Mouse (Mus musculus) lung, postnatal 25 days (tissue): ENCODE data around the gene Gatb.
"Not testable (repeated sequence)": the region's sequence is repeated elsewhere in the genome, so short reads cannot be mapped to it uniquely, and the experiment has no call there.

Source experiments
- DNase-seq: peaks from one replicate; pipeline ENCODE4 v3.0.0; 2022; ENCODE audit warnings: low spot score

Gatb gene

DNA sequence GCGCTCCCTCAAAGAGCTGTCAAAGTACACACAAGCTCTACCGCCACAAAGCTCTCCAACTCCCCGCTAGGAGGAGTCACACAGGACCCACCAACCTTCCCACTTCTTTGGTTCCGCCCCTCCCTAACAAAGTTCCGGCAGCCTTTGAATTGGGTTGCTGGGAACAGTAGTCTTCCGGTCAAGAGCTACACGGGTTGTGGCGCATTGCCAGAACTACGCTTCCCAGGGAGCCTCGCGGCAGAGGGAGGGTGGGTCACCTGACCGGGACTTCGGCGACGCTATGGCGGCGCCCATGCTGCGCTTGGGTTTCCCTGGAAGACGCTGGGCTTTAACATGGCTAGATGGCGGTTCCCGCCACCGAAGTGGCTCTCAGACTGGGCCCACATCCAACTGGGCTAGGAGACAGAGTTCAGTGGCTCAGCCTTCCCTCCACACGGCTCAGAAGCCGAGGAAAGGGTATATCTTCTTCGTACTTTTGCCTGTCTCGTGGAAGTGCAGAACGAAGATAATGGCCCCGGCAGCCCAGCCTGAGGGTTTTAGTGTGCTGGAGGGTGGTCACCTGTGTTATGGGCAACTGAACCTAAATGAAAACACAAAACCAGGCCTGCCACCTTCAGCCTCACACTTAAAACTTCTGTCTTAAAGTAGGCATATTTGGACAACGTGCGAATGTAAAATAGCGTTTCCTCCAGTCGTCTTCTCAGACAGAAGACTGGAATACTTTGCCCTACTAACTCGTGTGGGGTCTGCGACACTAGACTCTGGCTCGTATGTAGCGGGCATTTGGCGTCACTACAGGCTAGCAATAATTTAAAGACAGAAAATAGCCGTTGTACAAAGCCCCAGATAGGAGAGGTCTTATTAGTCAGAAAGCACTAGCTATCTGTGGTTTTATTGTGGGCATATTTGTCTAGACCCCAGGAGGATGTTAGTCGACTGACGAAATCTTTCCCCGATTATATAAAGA is at the start of gene Gatb:
TSS of gene Gatb (plus strand) at position 256 of the 967 bp plus-strand sequence.
- DNase-seq = peak; percentile 99

DNA sequence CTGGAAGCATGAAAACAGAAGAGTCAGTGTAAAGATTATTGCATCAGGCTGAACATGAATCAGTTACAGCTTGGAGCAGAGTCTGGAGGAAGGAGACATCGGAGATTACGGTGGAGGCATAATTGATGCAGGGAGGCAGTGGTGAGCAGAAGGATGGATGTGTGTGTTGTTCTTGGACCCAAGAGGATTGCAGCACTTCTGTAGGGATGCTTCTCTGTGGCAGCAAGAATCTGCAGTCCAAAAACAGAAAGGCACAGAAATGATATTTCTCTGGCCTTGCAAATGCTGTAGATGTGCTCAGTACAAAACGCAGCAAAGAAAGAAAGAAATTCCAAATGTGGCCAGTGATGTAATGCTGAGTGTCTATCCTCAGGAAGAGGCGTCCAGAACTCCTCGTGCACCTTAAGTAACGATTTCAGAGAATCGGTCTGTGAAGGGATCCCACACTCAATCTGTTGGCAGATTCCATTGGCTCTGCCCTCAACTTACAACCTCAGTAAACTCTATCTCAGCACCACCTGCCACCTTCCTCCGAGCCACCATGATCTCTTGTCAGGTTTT is 43.2 kb upstream of the Gatb start:
- no peak for DNase-seq

DNA sequence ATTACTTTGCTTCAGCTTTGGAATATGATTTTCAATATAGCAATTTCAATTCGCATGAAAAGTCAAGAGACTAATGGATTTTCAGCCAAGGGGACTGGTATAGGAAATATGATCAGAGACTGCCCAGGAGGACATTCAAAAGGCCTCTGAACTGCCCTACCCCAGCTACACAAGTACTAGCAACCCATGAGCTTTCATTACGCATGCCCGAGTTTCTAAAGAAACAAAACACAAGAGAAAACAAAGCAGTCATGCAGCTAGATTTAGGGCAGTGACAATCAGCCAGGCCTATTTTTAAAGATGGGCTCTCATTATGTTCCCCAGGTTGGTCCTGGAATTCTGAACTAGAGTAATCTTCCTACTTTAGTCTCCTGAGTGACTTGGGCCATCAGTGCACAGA is 41.5 kb upstream of the Gatb start:
- DNase-seq = no peak

DNA sequence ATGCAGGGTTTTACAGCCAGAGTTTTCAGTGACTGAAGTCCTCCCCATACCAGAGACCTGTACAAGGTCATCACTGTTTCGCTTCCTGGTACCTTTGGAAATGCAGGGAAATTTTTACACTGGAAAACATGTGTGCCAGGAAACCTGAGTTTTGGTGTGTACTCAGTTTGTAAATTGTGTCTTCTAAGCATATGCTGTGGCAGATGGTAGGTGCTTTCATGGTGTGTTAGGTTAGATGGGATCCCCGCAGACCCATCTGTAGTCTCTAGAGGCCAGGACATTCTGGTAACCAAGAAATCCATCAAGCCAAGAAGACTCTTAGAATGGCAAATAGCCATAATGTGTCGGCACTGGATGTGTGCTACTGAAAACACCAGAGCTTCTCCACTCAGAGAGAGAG is 38.9 kb upstream of the Gatb start:
- DNase-seq = no peak

DNA sequence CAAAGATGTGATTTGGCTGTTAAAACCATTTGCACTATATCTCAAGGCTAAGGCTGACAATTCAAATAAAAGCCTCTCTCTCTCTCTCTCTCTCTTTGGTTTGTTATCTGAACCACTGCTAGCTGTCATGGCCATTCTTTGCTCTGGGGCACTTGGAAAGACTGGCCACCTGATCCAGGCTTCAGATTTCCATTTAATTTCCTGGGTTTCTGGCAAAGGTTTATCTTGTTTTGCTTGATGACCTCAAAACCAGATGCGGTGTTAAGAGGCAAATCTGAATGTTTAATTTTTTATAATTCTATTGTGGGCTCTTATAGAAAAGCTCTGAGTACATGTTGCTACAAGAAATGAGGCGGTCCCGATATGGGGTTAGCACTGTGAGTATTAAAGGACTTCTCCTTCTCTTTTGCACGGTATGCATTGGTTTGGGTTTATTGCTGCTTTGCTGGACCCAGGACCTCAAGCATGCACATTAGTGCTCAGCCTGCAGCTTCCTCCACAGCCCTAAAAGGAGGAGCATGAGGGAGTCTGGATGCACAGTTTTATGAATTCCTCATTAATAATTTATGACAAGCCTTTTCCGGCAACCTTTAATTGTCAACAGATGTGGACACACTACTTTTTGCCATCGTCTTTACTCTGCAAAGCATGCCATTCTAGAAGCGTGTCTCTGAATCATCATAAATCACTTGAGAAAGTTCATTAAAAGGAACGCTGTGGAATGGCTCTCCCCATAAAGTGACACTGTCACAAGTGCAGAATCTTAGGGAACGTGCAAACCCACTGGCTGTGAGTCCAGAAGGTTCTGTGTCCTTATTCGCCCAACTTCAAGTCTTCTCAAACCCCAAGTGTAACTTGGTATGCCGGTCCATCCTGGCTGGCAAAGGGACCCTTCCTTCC is 38.0 kb upstream of the Gatb start:
- DNase-seq = no peak

DNA sequence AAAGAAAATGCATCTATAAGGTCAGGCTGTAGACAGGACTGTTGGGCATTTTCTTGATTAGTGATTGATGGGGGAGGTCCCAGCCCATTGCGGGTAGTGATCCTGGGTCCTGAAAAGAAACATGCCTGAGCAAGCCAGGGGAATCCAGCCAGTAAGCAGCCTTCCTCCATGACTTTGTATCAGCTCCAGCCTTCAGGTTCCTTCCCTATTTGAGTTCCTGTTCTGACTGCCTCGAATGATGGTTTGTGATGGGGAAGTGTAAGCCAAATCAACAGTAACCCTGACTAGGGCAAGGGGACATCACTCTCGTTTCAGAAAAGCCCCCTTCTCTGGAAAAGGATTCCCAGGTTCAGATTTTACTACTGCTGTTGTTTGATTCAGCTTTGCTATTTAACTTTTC is 31.2 kb upstream of the Gatb start:
- DNase-seq = no peak

DNA sequence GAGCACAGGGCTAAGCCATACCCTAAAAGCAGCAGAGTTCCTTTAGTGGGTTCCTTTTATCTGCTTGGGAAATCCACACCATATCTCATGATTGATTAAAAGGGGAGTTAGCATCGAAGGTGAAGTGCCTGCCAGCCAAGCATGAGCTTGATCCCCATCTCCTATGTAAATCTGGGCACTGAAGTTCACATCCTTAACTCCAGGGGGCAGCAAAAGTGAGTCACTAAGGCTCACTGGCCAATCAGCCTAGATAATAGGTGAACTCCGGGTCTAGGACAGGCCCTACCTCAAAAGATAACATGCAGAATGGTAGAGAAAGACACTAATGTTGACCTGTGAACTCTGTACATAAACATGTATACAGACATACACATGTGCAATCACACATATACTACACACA is 30.3 kb upstream of the Gatb start:
- DNase-seq = peak; percentile 6

DNA sequence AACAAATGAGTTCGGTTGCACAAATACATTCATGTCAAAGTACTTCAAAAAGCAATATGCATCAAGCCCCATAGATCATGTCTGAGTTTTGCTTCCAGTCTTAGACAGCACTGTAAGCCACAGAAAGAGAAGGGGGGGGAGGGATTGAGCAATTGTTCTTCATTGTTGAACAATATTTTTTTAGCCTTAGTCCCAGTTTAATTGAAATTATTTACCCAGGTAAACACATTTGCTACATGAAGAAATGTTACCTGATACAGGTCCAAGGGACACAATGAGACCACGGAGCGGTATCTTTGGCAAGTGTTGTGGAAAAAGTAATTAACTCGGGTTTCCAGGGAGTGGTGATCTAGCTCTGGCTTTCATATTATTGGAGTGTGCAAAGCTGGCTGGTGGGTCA is 23.6 kb upstream of the Gatb start:
- peak; percentile 3 for DNase-seq

DNA sequence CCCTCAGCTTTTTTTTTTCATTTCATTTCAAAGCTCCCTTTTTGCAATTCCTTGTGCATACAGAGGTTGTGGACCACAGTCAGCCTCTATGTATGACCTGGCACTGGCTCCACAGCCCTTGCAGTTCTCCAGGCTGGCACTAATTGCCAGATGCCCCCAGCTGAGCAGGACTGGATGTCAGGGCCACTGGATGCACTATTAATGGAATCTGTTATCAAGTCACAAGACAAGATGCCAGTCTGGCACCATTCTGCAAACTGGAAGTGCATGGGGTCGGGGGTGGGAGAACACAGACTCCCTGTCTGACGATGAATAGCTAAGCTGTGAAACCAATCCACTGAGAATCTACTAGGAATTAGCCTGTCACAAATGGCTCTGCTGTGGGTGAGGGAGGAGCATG is 22.6 kb upstream of the Gatb start:
- DNase-seq = no peak

DNA sequence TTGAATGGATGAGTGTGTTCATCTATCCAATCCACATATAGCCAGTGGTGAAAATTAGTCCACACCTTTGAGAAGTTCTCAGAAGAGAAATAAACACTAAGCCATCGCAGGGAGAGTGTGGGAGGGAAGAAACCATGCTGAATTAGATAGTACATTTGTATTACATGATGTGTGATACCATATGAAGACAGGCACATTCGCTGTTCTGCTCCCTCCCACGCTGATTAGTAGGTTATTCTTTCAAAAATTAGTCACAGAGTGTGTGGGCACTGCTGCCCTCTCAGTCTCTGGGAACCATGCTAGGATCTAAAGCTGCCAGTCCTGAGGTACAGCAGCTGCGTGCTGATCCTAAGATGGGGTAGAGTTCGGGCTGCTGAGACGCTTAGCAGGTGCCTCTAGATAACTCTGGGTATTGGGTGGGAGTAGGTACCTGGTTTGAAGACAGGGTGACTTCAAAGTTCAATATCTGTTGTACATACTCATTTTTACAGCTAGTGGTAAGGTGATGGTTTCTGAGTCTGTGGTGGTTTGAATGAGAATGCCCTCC is 20.1 kb upstream of the Gatb start:
- DNase-seq = no peak

DNA sequence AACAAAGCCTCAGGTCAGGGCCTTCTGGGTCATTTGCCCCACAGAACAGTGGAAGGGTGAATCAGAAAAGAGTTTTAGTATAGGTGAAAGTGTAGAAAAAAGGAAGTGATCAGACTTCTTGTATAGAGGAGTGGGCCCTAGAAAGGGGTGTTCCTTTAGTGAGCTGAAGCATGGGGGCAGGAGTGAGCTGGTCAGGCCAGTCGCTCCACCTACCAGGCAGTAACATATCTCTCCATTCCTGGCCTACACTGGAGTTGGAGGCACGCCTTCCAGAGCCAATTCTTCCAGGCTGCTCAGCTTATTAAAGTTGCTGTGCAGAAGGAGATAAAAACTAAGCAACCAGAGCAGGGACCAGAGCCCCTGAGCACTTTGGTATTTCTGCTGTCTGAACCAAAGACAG is 9.3 kb upstream of the Gatb start:
- DNase-seq = no peak

DNA sequence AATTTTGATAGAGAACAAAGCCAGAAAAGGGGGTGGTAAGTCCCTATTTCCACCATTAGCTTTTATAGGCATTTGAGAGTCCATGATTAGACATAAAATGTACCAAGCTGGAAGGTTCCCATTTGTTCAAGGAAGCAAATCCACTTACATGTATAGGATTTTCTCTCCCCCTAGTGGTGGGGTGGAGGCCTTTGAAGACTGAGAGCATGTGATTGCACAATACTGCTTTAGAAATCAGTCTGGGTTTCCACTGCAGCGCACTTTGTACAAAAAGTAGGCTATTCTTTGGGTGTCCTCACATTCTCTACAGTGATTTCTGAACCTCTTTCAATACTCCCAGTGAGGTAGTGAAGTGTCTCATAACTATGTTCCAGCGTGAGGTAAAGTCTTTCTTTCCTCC is 2.6 kb upstream of the Gatb start:
- peak; percentile 80 for DNase-seq

DNA sequence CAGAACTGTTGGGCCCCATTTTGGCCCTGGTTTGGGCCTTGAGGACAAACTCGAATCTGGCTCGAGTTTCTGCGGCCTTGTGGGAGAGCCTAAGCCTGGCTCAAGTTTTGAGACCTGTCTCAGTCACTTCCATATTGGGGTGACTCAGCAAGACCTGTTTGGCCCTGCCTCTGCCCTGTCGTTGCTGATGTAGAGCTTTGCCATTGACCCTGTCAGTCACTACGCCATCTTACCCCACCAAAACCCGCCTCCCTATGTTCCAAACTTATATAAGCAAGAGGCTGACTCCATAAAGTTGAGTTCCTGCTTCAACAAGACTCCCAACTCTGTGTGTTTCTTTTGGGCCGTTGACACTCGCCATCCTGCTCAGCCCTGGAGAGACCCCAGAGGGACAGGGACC is 1.4 kb upstream of the Gatb start:
- not testable (repeated sequence) for DNase-seq

DNA sequence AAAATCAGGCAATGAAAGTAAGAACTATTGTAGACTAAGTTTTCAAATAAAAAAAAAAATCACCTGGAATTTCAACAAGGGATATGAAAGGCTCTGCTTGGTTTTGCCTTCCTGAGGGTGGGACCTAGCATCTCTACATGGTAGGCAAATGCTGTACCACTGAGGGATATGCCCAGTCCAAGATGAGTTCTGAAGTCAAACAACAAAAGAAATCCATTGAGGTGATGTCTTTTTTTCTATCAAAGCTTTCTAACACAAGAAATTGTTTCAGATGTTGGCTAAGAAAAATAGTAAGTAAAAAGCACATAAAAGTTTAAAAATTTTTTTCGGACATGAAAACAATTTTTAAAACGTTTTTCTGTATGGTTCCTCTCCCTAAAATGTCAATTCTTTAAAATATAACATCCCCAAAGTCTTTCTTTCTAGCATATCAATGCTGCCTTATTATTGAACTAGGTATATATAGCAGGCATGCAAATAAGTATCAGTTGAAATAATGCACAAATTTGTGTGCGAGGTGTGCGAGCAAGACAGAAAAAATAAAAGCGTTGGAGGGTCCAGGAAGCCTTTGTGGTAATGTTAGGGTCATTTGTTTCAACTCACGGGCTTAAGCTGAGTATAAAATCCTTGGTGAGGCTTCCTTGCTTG is 579 bp upstream of the Gatb start:
- no peak for DNase-seq

DNA sequence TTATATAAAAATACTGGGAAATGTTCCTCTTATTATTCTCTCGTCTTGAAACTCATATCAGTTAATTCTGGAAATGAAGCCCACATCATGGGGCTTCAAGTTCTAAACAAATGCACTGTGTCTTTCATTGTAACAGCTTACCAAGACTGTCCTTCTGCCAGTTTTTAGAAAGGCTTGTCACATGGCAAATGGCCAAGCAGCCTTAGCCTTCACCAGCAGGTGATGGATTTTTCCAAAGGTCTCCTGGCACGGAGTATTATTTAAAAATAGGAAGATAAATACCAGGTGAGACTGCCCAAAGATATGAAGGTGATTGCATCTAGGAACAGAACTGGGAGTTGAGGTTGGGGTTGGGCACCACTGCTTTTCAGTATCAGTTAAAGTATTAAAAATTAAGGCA is 8.8 kb downstream of the Gatb start:
- DNase-seq = no peak

DNA sequence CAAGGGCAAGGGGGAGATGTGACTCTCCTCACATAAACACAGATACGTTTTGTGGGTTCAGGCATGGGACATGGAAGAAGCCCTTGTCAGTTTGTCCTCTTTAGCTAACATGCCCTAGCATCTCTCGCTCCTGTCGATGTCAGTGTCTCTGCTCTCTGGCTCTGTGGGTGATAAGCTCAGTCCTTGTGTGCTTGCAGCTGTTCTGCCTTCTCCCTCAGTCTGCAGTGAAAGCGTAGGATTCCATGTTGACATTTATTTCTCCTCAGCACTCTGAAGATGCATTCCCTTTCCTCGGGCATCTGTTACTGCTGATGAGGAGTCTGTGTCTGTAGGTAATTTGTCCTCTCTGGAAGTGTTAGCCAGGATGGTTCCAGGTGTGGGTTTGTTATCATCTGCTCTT is 9.3 kb downstream of the Gatb start:
- no peak for DNase-seq

DNA sequence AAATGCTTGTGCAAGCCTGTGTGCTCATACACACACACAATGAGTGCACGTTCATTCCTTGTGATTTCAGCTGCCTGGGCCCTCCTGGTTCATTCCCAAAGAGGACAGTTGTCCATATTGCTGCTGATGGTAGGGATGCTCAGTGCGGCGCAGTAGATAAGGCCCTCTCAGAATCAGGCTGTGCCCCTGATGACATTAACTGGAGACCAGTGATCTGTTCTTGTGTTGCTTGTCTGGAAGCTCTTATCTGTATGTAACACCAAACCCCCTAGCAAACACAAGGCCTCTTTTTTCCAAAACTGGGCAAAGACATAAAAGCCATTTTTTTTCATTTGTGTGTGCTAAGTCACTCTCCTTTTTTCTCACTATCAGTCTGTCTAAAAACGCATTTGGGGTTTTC is 11.0 kb downstream of the Gatb start:
- DNase-seq = no peak

DNA sequence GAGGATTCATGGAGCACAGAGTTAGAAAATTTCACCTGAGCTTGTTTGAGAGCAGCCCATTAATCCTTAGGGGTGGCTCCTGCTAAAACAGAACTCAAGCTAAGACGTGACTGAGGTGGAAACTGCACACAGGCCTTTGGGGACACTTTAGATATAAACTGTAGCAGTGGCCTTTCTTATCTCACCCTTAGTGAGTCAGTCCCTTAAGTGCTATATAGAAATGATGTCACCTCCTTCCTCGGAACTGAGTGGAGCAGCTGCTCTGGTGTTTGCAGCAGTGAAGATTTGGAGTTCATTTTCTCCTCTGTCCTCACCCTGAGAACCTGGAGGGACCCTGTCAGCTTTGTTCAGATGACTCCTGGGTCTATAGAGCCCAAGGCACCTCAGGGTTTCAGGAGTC is 14.8 kb downstream of the Gatb start:
- no peak for DNase-seq

DNA sequence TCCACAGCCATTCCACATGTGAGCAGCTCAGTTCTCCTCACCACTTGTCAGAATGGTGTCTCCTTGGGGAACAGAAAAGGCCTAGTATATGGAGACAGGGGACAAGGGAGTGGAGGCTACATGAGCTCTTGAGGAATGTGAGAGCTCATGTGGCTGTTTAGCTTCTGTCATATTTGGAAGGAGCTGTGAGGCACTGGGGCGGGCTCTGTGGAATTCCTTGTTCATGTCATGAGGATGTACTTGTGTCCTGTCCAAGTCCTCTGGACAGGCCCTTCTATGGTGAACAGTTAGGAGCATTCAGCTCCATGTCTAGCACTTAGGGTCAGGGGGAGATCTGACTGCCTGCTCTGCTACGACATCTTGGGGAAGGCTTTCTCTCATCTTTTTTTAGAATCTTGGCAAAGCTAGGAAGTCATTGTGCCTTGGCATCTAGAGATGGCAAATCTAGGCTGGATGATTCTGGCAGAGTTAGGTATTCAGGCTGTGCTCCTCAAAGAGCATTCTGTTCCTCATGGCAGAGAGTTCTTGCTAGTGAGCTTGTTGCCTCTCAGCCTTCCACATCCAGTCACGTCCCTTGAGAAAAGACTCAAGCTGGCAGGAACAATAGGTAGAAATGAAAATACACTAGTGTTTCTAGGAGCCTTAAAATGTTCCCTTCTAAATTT is 16.3 kb downstream of the Gatb start:
- DNase-seq = no peak

DNA sequence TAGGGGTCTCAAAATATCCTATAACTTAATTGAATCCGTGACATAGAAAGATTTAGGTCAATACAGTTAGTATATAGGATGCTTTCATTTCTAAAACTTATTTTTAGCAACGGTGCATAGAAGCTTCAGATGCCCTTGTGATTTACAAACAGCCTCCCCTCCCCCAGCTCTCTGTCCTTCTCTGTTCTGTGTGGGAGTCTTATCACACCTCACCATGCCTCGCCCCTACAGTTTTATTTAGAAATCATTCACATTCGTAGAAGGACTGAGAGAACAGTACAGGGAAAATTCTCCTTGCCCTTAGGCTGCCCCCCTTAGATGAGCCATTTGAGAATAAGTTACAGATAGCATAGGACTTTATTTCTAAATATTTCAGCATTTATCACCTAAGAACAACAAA is 18.1 kb downstream of the Gatb start:
- DNase-seq = no peak

DNA sequence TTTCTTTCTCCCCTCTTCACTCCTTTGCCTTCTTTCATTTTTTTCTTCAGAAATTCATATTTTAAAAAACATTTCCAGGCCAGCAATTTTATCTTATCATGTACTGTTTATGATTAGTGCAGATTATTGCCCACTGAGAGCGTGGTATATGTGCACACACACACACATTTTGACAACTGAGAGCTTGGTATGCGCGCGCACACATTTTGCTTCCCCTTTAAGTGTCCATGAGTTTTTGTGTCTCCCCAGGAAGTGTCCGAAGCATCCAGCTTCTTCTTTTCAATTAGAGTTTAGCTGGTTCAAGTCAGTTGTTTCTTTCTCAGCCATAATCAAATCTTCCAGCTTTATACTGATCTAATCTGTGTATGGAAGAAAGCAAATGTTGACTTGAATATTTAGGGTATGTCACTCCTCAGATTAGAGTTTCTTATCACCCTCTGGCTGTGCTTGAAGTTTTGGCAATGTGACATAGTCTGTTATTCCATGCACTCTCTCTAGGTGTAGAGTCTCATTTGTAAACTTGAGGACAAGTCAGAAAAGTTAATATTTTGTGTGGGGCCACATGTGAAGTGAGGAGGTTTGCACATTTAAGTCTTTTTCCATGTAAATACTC is 18.8 kb downstream of the Gatb start:
- no peak for DNase-seq
